In genomic region chr7:4130686-4131452, GRCm38 (mm10) we compare ENCODE assay signal across 8 mouse cellular contexts. TPM values are rescaled to one million over a fixed set of nuclear protein-coding genes. Genes with fewer than 3 reads are reported as not detected.
DNase-seq lines count a peak whose midpoint lies in the region; ATAC-seq lines count a peak whose summit lies in the region.

No protein-coding gene starts in this region.

- WGBS in embryonic facial prominence, embryonic 10.5 days = 47% methylated on average over 13 of the region's 13 CpGs
- WGBS in heart, embryonic 11.5 days (ENCODE audit: insufficient replicate concordance) = 37% methylated on average over 13 of the region's 13 CpGs
- 39% methylated on average over 13 of the region's 13 CpGs for WGBS in kidney, embryonic 15.5 days
- WGBS in liver, embryonic 15.5 days (ENCODE audit: insufficient replicate concordance) = 32% methylated on average over 13 of the region's 13 CpGs
- 46% methylated on average over 13 of the region's 13 CpGs for WGBS in neural tube, embryonic 12.5 days

- H3K4me1 ChIP-seq in embryonic facial prominence, embryonic 10.5 days = 0 out of 2 replicates have a peak, but pooled peaks cover 2% of the 10 kb centered on the region
- H3K4me1 ChIP-seq in heart, embryonic 11.5 days (ENCODE audit: control insufficient read depth, insufficient read depth, low read length) = no peaks in the 10 kb centered on the region
- peaks cover 17% of the 10 kb centered on the region for H3K4me1 ChIP-seq in kidney, embryonic 15.5 days
- H3K4me1 ChIP-seq in liver, embryonic 15.5 days (replicated peaks) = peaks cover 18% of the 10 kb centered on the region
- H3K4me1 ChIP-seq in neural tube, embryonic 12.5 days = peaks cover 12% of the 10 kb centered on the region; the same call in 1 of the 2 replicates

- 0 out of 2 replicates have a peak, but pooled peaks have one; percentile 13 for ATAC-seq in heart, embryonic 11.5 days (replicated peaks; ENCODE audit: insufficient number of reproducible peaks, low FRiP score, low TSS enrichment)
- peak; percentile 63 for ATAC-seq in kidney, embryonic 15.5 days (replicated peaks; ENCODE audit: low FRiP score)
- ATAC-seq in liver, embryonic 15.5 days (ENCODE audit: insufficient read depth) = peak; percentile 56; the same call in 1 of the 2 replicates
- peak; percentile 79 for ATAC-seq in neural tube, embryonic 12.5 days (ENCODE audit: low FRiP score, low read depth)

- H3K9ac ChIP-seq in heart, embryonic 11.5 days (ENCODE audit: low read depth, low read length) = no peak overlapping the region
- H3K9ac ChIP-seq in kidney, embryonic 15.5 days = no peak overlapping the region
- H3K9ac ChIP-seq in liver, embryonic 15.5 days = no peak overlapping the region
- H3K9ac ChIP-seq in neural tube, embryonic 12.5 days = no peak overlapping the region

- H3K27me3 ChIP-seq in embryonic facial prominence, embryonic 10.5 days (replicated peaks; ENCODE audit: low read depth, poor library complexity, severe bottlenecking) = no peaks in the 10 kb centered on the region
- no peaks in the 10 kb centered on the region for H3K27me3 ChIP-seq in heart, embryonic 11.5 days (ENCODE audit: control insufficient read depth, insufficient read depth, low read length)
- no peaks in the 10 kb centered on the region for H3K27me3 ChIP-seq in kidney, embryonic 15.5 days
- H3K27me3 ChIP-seq in liver, embryonic 15.5 days = no peaks in the 10 kb centered on the region
- no peaks in the 10 kb centered on the region for H3K27me3 ChIP-seq in neural tube, embryonic 12.5 days (replicated peaks)

- no peaks in the 10 kb centered on the region for H3K9me3 ChIP-seq in embryonic facial prominence, embryonic 10.5 days
- H3K9me3 ChIP-seq in heart, embryonic 11.5 days (replicated peaks; ENCODE audit: control insufficient read depth, low read length) = no peaks in the 10 kb centered on the region
- no peaks in the 10 kb centered on the region for H3K9me3 ChIP-seq in kidney, embryonic 15.5 days (replicated peaks)
- H3K9me3 ChIP-seq in liver, embryonic 15.5 days (replicated peaks) = no peaks in the 10 kb centered on the region
- H3K9me3 ChIP-seq in neural tube, embryonic 12.5 days = no peaks in the 10 kb centered on the region

- H3K4me3 ChIP-seq in embryonic facial prominence, embryonic 10.5 days = peak overlapping the region; percentile 16; the same call in 1 of the 2 replicates
- H3K4me3 ChIP-seq in heart, embryonic 11.5 days (ENCODE audit: low read depth, low read length) = no peak overlapping the region
- H3K4me3 ChIP-seq in kidney, embryonic 15.5 days (replicated peaks) = no peak overlapping the region
- no peak overlapping the region for H3K4me3 ChIP-seq in liver, embryonic 15.5 days (replicated peaks)
- H3K4me3 ChIP-seq in neural tube, embryonic 12.5 days = no peak overlapping the region

- peak; percentile 85 for DNase-seq in CD4-positive helper T cell, adult 2 months (ENCODE audit: low read depth, low spot score)
- DNase-seq in adrenal gland, postnatal 10 days = peak; percentile 87
- DNase-seq in embryonic facial prominence, embryonic 10.5 days (ENCODE audit: low spot score) = peak; percentile 83
- DNase-seq in thymus, postnatal 0 days (ENCODE audit: low spot score) = peak; percentile 87

- H3K27ac ChIP-seq in embryonic facial prominence, embryonic 10.5 days (replicated peaks) = no peak overlapping the region
- H3K27ac ChIP-seq in heart, embryonic 11.5 days (ENCODE audit: low read depth, low read length) = no peak overlapping the region
- H3K27ac ChIP-seq in kidney, embryonic 15.5 days = no peak overlapping the region
- H3K27ac ChIP-seq in liver, embryonic 15.5 days (replicated peaks) = no peak overlapping the region
- H3K27ac ChIP-seq in neural tube, embryonic 12.5 days = peak overlapping the region; percentile 32; the same call in 1 of the 2 replicates

- H3K4me2 ChIP-seq in heart, embryonic 11.5 days = no peak overlapping the region; the same call in 1 of the 2 replicates
- no peak overlapping the region for H3K4me2 ChIP-seq in kidney, embryonic 15.5 days
- no peak overlapping the region for H3K4me2 ChIP-seq in liver, embryonic 15.5 days
- peak overlapping the region; percentile 30 for H3K4me2 ChIP-seq in neural tube, embryonic 12.5 days (replicated peaks)

- peaks cover 3% of the 10 kb centered on the region for H3K36me3 ChIP-seq in embryonic facial prominence, embryonic 10.5 days (replicated peaks)
- no peaks in the 10 kb centered on the region for H3K36me3 ChIP-seq in heart, embryonic 11.5 days (ENCODE audit: control insufficient read depth, insufficient read depth, low read length)
- no peaks in the 10 kb centered on the region for H3K36me3 ChIP-seq in kidney, embryonic 15.5 days
- H3K36me3 ChIP-seq in liver, embryonic 15.5 days (replicated peaks) = no peaks in the 10 kb centered on the region
- H3K36me3 ChIP-seq in neural tube, embryonic 12.5 days = peaks cover 53% of the 10 kb centered on the region

RNA-seq across cellular contexts. Expression of gene Leng8, which starts 6.0 kb away (rescaled TPM):
- total RNA-seq in adrenal gland, postnatal 10 days (2021) = 100 to 1,000 TPM in 1 of 2 experiments, 10 to 100 TPM in 1; 66.0 to 134 TPM
- polyA plus RNA-seq in embryonic facial prominence, embryonic 10.5 days (2016; fragmentation: Nextera tagmentation; extraction: Ambion mirVana) = 68.1 and 68.2 TPM in 2 replicates
- polyA plus RNA-seq in heart, embryonic 11.5 days (2014; fragmentation: Nextera tagmentation; extraction: Ambion mirVana) = 42.1 and 42.6 TPM in 2 replicates
- 57.4 and 69.3 TPM in 2 replicates for polyA plus RNA-seq in kidney, embryonic 15.5 days (2015; fragmentation: Nextera tagmentation; extraction: Ambion mirVana)
- 20.1 and 25.2 TPM in 2 replicates for polyA plus RNA-seq in liver, embryonic 15.5 days (2015; fragmentation: Nextera tagmentation; extraction: Ambion mirVana)
- polyA plus RNA-seq in neural tube, embryonic 12.5 days (2016; fragmentation: Nextera tagmentation; extraction: Ambion mirVana) = 92.7 and 110 TPM in 2 replicates
- polyA plus RNA-seq in thymus, postnatal 0 days (2015; fragmentation: Nextera tagmentation; extraction: Ambion mirVana) = 23.0 and 30.9 TPM in 2 replicates

RNA-seq across cellular contexts. Expression of gene Ttyh1, which starts 11.7 kb away (rescaled TPM):
- total RNA-seq in adrenal gland, postnatal 10 days (2021) = 1 to 10 TPM; 6.4 to 9.1 TPM
- 10.5 and 10.9 TPM in 2 replicates for polyA plus RNA-seq in embryonic facial prominence, embryonic 10.5 days (2016; fragmentation: Nextera tagmentation; extraction: Ambion mirVana)
- polyA plus RNA-seq in heart, embryonic 11.5 days (2014; fragmentation: Nextera tagmentation; extraction: Ambion mirVana) = 0.70 and 0.87 TPM in 2 replicates
- polyA plus RNA-seq in kidney, embryonic 15.5 days (2015; fragmentation: Nextera tagmentation; extraction: Ambion mirVana) = 2.1 and 3.0 TPM in 2 replicates
- polyA plus RNA-seq in liver, embryonic 15.5 days (2015; fragmentation: Nextera tagmentation; extraction: Ambion mirVana) = 0.38 and 0.39 TPM in 2 replicates
- 111 and 113 TPM in 2 replicates for polyA plus RNA-seq in neural tube, embryonic 12.5 days (2016; fragmentation: Nextera tagmentation; extraction: Ambion mirVana)
- 0.76 and 0.96 TPM in 2 replicates for polyA plus RNA-seq in thymus, postnatal 0 days (2015; fragmentation: Nextera tagmentation; extraction: Ambion mirVana)

RNA-seq across cellular contexts. Expression of gene Leng9, which starts 19.3 kb away (rescaled TPM):
- 1 to 10 TPM; 5.5 to 9.8 TPM for total RNA-seq in adrenal gland, postnatal 10 days (2021)
- polyA plus RNA-seq in embryonic facial prominence, embryonic 10.5 days (2016; fragmentation: Nextera tagmentation; extraction: Ambion mirVana) = 1.4 and 1.7 TPM in 2 replicates
- 1.4 TPM in 2 replicates for polyA plus RNA-seq in heart, embryonic 11.5 days (2014; fragmentation: Nextera tagmentation; extraction: Ambion mirVana)
- polyA plus RNA-seq in kidney, embryonic 15.5 days (2015; fragmentation: Nextera tagmentation; extraction: Ambion mirVana) = 2.8 and 3.5 TPM in 2 replicates
- 0.98 TPM in 2 replicates for polyA plus RNA-seq in liver, embryonic 15.5 days (2015; fragmentation: Nextera tagmentation; extraction: Ambion mirVana)
- 3.4 and 4.0 TPM in 2 replicates for polyA plus RNA-seq in neural tube, embryonic 12.5 days (2016; fragmentation: Nextera tagmentation; extraction: Ambion mirVana)
- 7.0 and 8.7 TPM in 2 replicates for polyA plus RNA-seq in thymus, postnatal 0 days (2015; fragmentation: Nextera tagmentation; extraction: Ambion mirVana)

RNA-seq across cellular contexts. Expression of gene Cdc42ep5, which starts 33.8 kb away (rescaled TPM):
- 10 to 100 TPM; 24.8 to 25.3 TPM for total RNA-seq in adrenal gland, postnatal 10 days (2021)
- 32.7 and 34.9 TPM in 2 replicates for polyA plus RNA-seq in embryonic facial prominence, embryonic 10.5 days (2016; fragmentation: Nextera tagmentation; extraction: Ambion mirVana)
- 27.9 and 32.1 TPM in 2 replicates for polyA plus RNA-seq in heart, embryonic 11.5 days (2014; fragmentation: Nextera tagmentation; extraction: Ambion mirVana)
- 34.7 and 35.7 TPM in 2 replicates for polyA plus RNA-seq in kidney, embryonic 15.5 days (2015; fragmentation: Nextera tagmentation; extraction: Ambion mirVana)
- 6.1 and 6.3 TPM in 2 replicates for polyA plus RNA-seq in liver, embryonic 15.5 days (2015; fragmentation: Nextera tagmentation; extraction: Ambion mirVana)
- 14.1 and 14.2 TPM in 2 replicates for polyA plus RNA-seq in neural tube, embryonic 12.5 days (2016; fragmentation: Nextera tagmentation; extraction: Ambion mirVana)
- 12.3 and 12.6 TPM in 2 replicates for polyA plus RNA-seq in thymus, postnatal 0 days (2015; fragmentation: Nextera tagmentation; extraction: Ambion mirVana)

Comparison
In these comparisons a context has a peak if more than half of its experiments do, and no peak if none do; other contexts are left out.
1. ATAC-seq: peak in every context shown above with its lines; median percentile 79 in neural tube, embryonic 12.5 days; 63 in kidney, embryonic 15.5 days; 56 in liver, embryonic 15.5 days; 13 in heart, embryonic 11.5 days.